Mouse (Mus musculus): ENCODE measurements around the gene Gm11549.

DNA sequence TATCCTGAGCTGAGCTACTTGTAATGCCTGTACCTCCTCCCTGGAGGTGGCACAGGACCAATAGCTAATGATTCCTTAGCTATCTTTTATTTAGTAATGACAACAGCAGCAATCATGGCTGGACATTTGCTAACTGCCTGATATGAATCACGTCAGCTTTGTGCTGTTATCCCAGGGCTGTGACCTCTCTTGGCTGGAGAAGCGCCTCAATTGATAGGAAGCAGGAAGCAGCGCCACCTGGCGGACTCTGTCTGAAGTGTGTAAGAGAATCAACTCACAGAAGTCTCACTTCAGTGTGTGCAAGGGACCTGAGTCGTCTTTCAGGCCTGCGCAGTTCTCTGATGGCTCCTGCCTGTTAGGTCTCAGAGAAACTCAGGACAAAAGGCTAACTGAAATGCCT, 26.2 kb downstream of the Gm11549 start:
- peak; percentile 84 for TF ChIP-seq CTCF (IDR thresholded peaks at IDR 0.05; ENCODE audit: control insufficient read depth, insufficient read depth, low read length)
- no peak for TF ChIP-seq POLR2A (IDR thresholded peaks at IDR 0.05; ENCODE audit: borderline replicate concordance, control insufficient read depth, low read depth, low read length)

Data from bone marrow, adult 2 months (tissue).